Mouse (Mus musculus) ES-E14 (cell line): ENCODE data around the gene Gpat3. TPM values are rescaled to one million over a fixed set of nuclear protein-coding genes. Genes with fewer than 3 reads are reported as not detected.

ENCODE experiments used
- DNase-seq: peaks from one replicate; pipeline ENCODE4 v3.0.0-alpha.2; 2013; ENCODE audit warnings: low read depth, low spot score
- H3K27ac ChIP-seq: 2 replicates; pipeline ENCODE4 v1.5.1; 2012; ENCODE audit warnings: low read depth, mild to moderate bottlenecking, low read length, moderate library complexity, mixed read lengths; ENCODE audit not compliant: poor library complexity, insufficient read depth, severe bottlenecking
- H3K36me3 ChIP-seq: 2 replicates; pipeline ENCODE4 v1.6.1; 2012; ENCODE audit warnings: mild to moderate bottlenecking, low read length, moderate library complexity, mixed read lengths; ENCODE audit not compliant: control insufficient read depth, poor library complexity, insufficient read depth, severe bottlenecking
- H3K4me1 ChIP-seq, 2 experiments: fragments of 150-350 bp in 1 of 2; sonication (generic) in 1 of 2; 2 replicates each; pipeline ENCODE4 v1.6.1; 2012; ENCODE audit warnings: low read length in 2 of 2, mild to moderate bottlenecking in 1 of 2, mixed read lengths in 1 of 2; ENCODE audit not compliant: control insufficient read depth in 2 of 2, insufficient read depth in 2 of 2, poor library complexity in 1 of 2
- H3K4me3 ChIP-seq, 2 experiments: fragments of 150-350 bp in 1 of 2; sonication (generic) in 1 of 2; 2 replicates each; pipeline ENCODE4 v1.5.1; 2012; ENCODE audit warnings: low read length in 2 of 2, low read depth in 1 of 2, mild to moderate bottlenecking in 1 of 2, mixed read lengths in 1 of 2; ENCODE audit not compliant: insufficient read depth in 1 of 2, poor library complexity in 1 of 2, severe bottlenecking in 1 of 2
- H3K9ac ChIP-seq: 2 replicates; pipeline ENCODE4 v1.6.1; 2012; ENCODE audit warnings: low read depth, mild to moderate bottlenecking, low read length, mixed read lengths; ENCODE audit not compliant: poor library complexity, insufficient read depth, severe bottlenecking
- H3K9me3 ChIP-seq: fragments of 150-350 bp; sonication (generic); 2 replicates; pipeline ENCODE4 v1.6.1; 2012; ENCODE audit warnings: low read depth, mild to moderate bottlenecking, low read length; ENCODE audit not compliant: control insufficient read depth, insufficient read depth
- CHD2 ChIP-seq: IDR thresholded peaks from 2 replicates; pipeline ENCODE4 v1.6.1; 2014; ENCODE audit warnings: mild to moderate bottlenecking, low read depth, low read length, inconsistent platforms
- HCFC1 ChIP-seq: IDR thresholded peaks from 2 replicates; pipeline ENCODE4 v1.6.1; 2012; ENCODE audit warnings: low read length, inconsistent platforms, borderline replicate concordance; ENCODE audit not compliant: insufficient read depth
- MAFK ChIP-seq: IDR thresholded peaks from 2 replicates; pipeline ENCODE4 v1.6.1; 2014; ENCODE audit warnings: mild to moderate bottlenecking, low read depth, low read length, inconsistent platforms; ENCODE audit not compliant: insufficient read depth
- ZC3H11A ChIP-seq: IDR thresholded peaks from 2 replicates; pipeline ENCODE4 v1.6.1; 2012; ENCODE audit warnings: low read depth, mild to moderate bottlenecking, inconsistent platforms, low read length, borderline replicate concordance
- ZNF384 ChIP-seq: IDR thresholded peaks from 2 replicates; pipeline ENCODE4 v1.6.1; 2012; ENCODE audit warnings: low read depth, low read length, inconsistent platforms
- in situ Hi-C, 2 experiments: fragments of 600-800 bp; cut with MboI; formaldehyde crosslinking; loops; one replicate each; pipeline ENCODE4 v1.15.1; 2025; ENCODE audit warnings: low sequenced_read_pairs in 2 of 2, inconsistent platforms in 1 of 2; ENCODE audit not compliant: unreplicated experiment in 2 of 2
- total RNA-seq: library from RNA; depleted of rRNA; stranded (reverse); fragments of 300-350 nt; gene quantifications from 2 replicates; pipeline ENCODE4 v1.2.3, GENCODE M21; 2012

Gene Gpat3
- total RNA-seq, 1 experiment = 9.3 TPM

DNA sequence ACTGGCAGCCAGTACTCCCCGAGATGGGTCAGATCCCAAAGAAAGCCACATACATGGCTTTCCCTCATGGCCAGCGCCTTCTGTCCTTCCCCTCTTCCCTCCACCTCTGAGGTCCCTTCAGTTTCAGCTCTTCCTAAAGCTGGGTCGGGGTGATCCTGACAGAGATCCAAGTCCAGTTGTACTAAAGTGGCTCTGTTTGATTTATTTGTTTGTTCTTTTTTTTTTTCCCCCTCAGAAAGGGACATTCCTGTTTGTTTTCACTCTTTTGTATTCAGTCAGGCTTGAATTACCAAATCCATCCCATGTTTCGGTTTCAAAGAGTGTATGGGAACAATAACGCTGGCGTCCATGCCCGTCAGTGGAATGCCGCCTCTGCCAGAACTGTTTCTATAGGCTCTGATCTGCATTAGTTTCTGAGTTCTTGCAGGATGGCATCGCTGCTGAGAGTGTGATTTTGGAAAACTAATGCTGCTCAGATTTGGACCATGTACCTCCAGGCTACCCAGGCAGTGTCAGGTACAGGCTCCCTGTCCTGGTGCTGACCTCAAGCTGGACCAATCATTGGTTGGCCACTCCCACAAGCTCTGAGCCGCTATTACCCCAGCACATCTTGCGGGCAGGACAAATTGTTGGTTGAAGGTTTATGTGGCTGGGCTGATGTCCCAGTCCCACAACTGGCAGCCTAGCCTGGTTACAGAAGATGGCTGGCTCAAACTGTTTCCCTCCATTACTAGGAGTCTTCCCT is 54.4 kb downstream of the Gpat3 start:
- Histone ChIP-seq H3K9me3 (no peaks in the 10 kb centered on the region), H3K27ac (no peak overlapping the region), H3K4me3 (no peak overlapping the region), H3K4me1 (no peaks in the 10 kb centered on the region), H3K9ac (no peak overlapping the region), H3K36me3 (no peaks in the 10 kb centered on the region)
- no peak for DNase-seq
- in situ Hi-C loops = no loop called here
- no peak for TF ChIP-seq ZC3H11A
- TF ChIP-seq CHD2 = no peak
- no peak for TF ChIP-seq ZNF384

DNA sequence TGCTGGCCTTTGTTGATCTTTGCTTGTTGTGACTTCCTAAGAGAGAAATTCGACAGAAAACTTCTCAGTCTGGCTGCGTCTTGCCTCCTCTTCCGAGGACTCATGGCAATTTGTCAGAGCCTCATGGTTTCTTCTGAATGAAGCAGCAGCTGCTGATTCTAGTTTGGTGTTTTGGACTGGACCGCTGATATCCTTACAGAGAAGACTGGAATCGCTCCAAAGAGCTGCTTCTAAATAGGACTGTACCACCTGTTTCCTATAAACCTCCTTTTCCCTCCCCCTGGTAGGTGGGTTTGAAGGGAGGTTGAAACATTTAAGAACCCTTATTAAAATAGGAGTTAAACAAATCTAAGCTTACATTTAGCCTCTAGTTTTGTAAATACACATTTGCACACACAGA is 55.5 kb downstream of the Gpat3 start:
- no peak overlapping the region for H3K9ac ChIP-seq
- no peaks in the 10 kb centered on the region for H3K4me1 ChIP-seq
- H3K27ac ChIP-seq = no peak overlapping the region
- no peaks in the 10 kb centered on the region for H3K9me3 ChIP-seq
- TF ChIP-seq ZC3H11A = no peak
- TF ChIP-seq MAFK = no peak
- TF ChIP-seq ZNF384 = no peak
- no peak for TF ChIP-seq CHD2
- no peak for TF ChIP-seq HCFC1
- no peak overlapping the region for H3K4me3 ChIP-seq
- no peaks in the 10 kb centered on the region for H3K36me3 ChIP-seq
- in situ Hi-C loops = no loop called here
- DNase-seq = no peak

DNA sequence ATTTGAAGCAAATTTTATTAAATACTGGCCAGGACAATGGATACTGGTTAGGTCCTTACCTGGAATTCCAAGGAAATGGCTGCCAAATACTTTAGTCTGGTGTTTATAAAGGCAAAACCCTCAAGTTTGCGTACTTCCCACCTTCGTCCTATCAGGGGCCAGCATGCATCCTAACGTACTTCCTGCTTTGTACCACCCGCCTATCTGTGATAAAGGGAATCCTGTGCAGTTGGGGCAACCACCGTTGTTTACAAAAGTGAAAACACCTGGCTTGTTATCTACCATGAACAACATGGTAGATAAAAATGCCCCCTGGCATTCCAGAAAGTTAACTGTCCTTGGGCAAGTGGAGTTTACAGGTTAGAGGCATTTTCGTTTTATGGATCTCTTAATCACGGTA is 63.0 kb downstream of the Gpat3 start:
- no peak overlapping the region for H3K9ac ChIP-seq
- no peak overlapping the region for H3K27ac ChIP-seq
- no peaks in the 10 kb centered on the region for H3K9me3 ChIP-seq
- H3K4me3 ChIP-seq = no peak overlapping the region
- no peaks in the 10 kb centered on the region for H3K36me3 ChIP-seq
- in situ Hi-C loops = no loop called here
- TF ChIP-seq CHD2 = no peak
- TF ChIP-seq MAFK = no peak
- no peak for TF ChIP-seq HCFC1
- TF ChIP-seq ZNF384 = no peak
- TF ChIP-seq ZC3H11A = no peak
- no peak for DNase-seq
- H3K4me1 ChIP-seq = peaks cover 2 to 3% of the 10 kb centered on the region in 2 experiments; a peak in 2 of 4 replicates

DNA sequence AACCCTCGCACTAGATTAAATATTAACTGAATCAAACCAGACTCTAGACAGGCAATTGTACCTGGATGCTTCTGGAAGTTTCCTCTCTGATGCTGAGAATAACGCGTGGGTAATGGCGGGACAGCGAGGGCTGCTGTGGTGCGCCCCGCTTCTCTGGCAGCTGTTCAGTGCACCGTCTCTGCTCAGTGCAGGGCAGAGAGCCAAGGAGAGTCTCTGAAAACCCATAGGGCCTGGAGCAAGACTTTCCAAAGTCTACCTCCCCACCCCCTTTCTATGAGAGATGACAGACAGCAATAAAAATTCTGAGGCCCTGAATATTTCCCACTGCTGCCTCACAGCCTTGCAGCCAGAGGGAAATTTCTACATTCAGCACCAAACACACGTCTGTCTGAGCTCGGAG is 63.4 kb downstream of the Gpat3 start:
- TF ChIP-seq ZNF384 (no peak), CHD2 (no peak), ZC3H11A (no peak)
- H3K36me3 ChIP-seq = no peaks in the 10 kb centered on the region
- no peak for DNase-seq
- no peak overlapping the region for H3K27ac ChIP-seq
- no peak overlapping the region for H3K4me3 ChIP-seq
- H3K9ac ChIP-seq = no peak overlapping the region
- in situ Hi-C loops = no loop called here
- H3K9me3 ChIP-seq = no peaks in the 10 kb centered on the region
- H3K4me1 ChIP-seq = peaks cover 3% of the 10 kb centered on the region in 2 experiments; a peak in 2 of 4 replicates

DNA sequence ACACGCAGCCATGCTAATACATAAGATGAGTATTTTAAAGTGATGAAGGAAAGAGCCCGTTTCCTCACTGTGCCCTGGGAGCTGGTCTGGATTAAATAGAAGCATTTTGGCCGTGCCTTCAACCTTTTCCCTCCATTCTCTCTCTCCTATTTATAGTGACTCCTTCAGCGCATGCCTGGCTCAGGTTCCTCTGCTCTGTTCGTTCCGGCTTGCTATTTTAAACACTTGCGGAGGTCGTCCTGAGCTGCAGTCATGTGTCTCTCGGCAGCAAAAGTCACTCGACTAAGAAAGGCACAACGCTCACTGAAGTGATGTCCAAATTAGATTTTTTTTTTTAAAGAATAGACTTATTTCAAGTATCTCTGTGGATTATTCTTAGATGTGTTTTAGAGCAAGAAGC is 64.2 kb downstream of the Gpat3 start:
- H3K36me3 ChIP-seq = no peaks in the 10 kb centered on the region
- no peak overlapping the region for H3K27ac ChIP-seq
- in situ Hi-C loops = loop anchor here (5.0 to 10.0 kb wide), 2 partner anchors 85 to 87 kb away; partner anchors contain the start of gene Abraxas1 (in 2 of the 2)
- DNase-seq = no peak
- no peak overlapping the region for H3K4me3 ChIP-seq
- H3K4me1 ChIP-seq = peaks cover 3% of the 10 kb centered on the region in 2 experiments; a peak in 2 of 4 replicates
- no peaks in the 10 kb centered on the region for H3K9me3 ChIP-seq
- no peak for TF ChIP-seq ZNF384
- TF ChIP-seq HCFC1 = no peak
- TF ChIP-seq ZC3H11A = no peak
- no peak for TF ChIP-seq MAFK
- no peak for TF ChIP-seq CHD2
- H3K9ac ChIP-seq = no peak overlapping the region
